Mouse (Mus musculus): Measurements from ENCODE around the gene Usp18. TPM values are rescaled to one million over a fixed set of nuclear protein-coding genes. Genes with fewer than 3 reads are reported as not detected.

The Usp18 gene
- total RNA-seq, 2 experiments from 2014 or later, result 0.30 to 0.64 TPM

GRCm38 (mm10) chr6:121300504-121300903, 54.8 kb downstream of the Usp18 start:
- DNase-seq (ENCODE audit: low spot score in 2 of 2), result no peak

GRCm38 (mm10) chr6:121303466-121304220, 57.9 kb downstream of the Usp18 start:
- no peak for DNase-seq (ENCODE audit: low spot score in 2 of 2)

- DNase-seq (ENCODE audit: low spot score in 2 of 2), result no peak
Observed at GRCm38 (mm10) chr6:121304630-121305029, 58.9 kb downstream of the Usp18 start.

- DNase-seq (ENCODE audit: low spot score in 2 of 2), result no peak
Observed at GRCm38 (mm10) chr6:121305571-121305970, 59.9 kb downstream of the Usp18 start.

GRCm38 (mm10) chr6:121310984-121311383, 65.3 kb downstream of the Usp18 start:
- DNase-seq (ENCODE audit: low spot score in 2 of 2), result no peak

GRCm38 (mm10) chr6:121319099-121319498, 73.4 kb downstream of the Usp18 start:
- DNase-seq (ENCODE audit: low spot score in 2 of 2), result no peak

Other genes with a start within 250 kb of the Usp18 start
- 10 to 100 TPM; 75.0 to 80.8 TPM for gene Mical3, start 114.9 kb upstream of the Usp18 start, total RNA-seq (2021)
- gene Pex26, start 62.2 kb upstream of the Usp18 start, total RNA-seq (2021), result 10 to 100 TPM; 11.4 to 12.8 TPM
- 1 to 10 TPM; 6.3 to 7.8 TPM for gene Tuba8, start 35.2 kb upstream of the Usp18 start, total RNA-seq (2021)
- 10 to 100 TPM in 1 of 2 experiments, 1 to 10 TPM in 1; 8.9 to 11.6 TPM for gene Slc6a13, start 54.3 kb downstream of the Usp18 start, total RNA-seq (2021)
- gene Slc6a12, start 97.2 kb downstream of the Usp18 start, total RNA-seq (2021), result 1 to 10 TPM; 2.2 to 2.3 TPM
- 100 to 1,000 TPM; 132 to 138 TPM for gene Iqsec3, start 227.8 kb downstream of the Usp18 start, total RNA-seq (2021)

Measured in layer of hippocampus, adult 18-20 months (tissue).